In genomic region chr10:116461443-116461842, GRCm38 (mm10) we compare ENCODE assay signal across 11 mouse cellular contexts. TPM values are rescaled to one million over a fixed set of nuclear protein-coding genes. Genes with fewer than 3 reads are reported as not detected.
"Had no signal": no experiment of that assay in that cellular context is flagged by ENCODE, and none has a peak within 500 bp of the region (broad histone marks: within the 10 kb centered on the region; RNA-seq: fewer than 3 reads in every experiment).

No protein-coding gene starts in this region.

- H3K9me3 ChIP-seq: liver, embryonic 13.5 days had no signal

- H3K36me3 ChIP-seq: liver, embryonic 13.5 days had no signal

- H3K4me3 ChIP-seq: liver, embryonic 13.5 days; myocyte; neural tube, embryonic 13.5 days had no signal

- ATAC-seq: hindbrain, embryonic 16.5 days; inflammation-experienced regulatory T-cells, adult 6 months; intestine, postnatal 0 days; liver, postnatal 0 days had no signal

- H3K4me2 ChIP-seq: liver, embryonic 13.5 days; neural tube, embryonic 13.5 days had no signal

- H3K4me1 ChIP-seq: liver, embryonic 13.5 days; neural tube, embryonic 13.5 days had no signal

- H3K9ac ChIP-seq: liver, embryonic 13.5 days; liver, postnatal 0 days; neural tube, embryonic 13.5 days had no signal

- DNase-seq: kidney, postnatal 25 days; liver, embryonic 13.5 days; liver, postnatal 0 days; midbrain, embryonic 14.5 days; right cerebral cortex, postnatal 25 days; thymus, postnatal 36 days had no signal

- H3K27me3 ChIP-seq: liver, embryonic 13.5 days; neural tube, embryonic 13.5 days had no signal

- H3K27ac ChIP-seq: liver, embryonic 13.5 days; neural tube, embryonic 13.5 days had no signal

RNA-seq across cellular contexts. Expression of gene Kcnmb4, which starts 12.2 kb away (rescaled TPM):
- polyA plus RNA-seq: liver, postnatal 0 days had no signal
